Mouse (Mus musculus) thymus, adult 2 months (tissue): ENCODE data around the gene Cyp2d10. TPM values are rescaled to one million over a fixed set of nuclear protein-coding genes. Genes with fewer than 3 reads are reported as not detected.
A peak's percentile ranks its signal among the peaks of the same experiment; 100 is the strongest.

Experiments
- DNase-seq: peaks from one replicate; pipeline ENCODE4 v3.0.0; 2021
- H3K27ac ChIP-seq: fragments of 200-500 bp; 2 replicates; pipeline ENCODE4 v1.5.1; 2012; ENCODE audit warnings: low read length, control low read depth; ENCODE audit not compliant: control insufficient read depth, insufficient read depth
- H3K27me3 ChIP-seq: fragments of 200-500 bp; 2 replicates; pipeline ENCODE4 v1.6.1; 2012; ENCODE audit warnings: mild to moderate bottlenecking, low read length, moderate library complexity, mixed read lengths; ENCODE audit not compliant: control insufficient read depth, insufficient read depth
- H3K36me3 ChIP-seq: fragments of 200-500 bp; 2 replicates; pipeline ENCODE4 v1.6.1; 2012; ENCODE audit warnings: mild to moderate bottlenecking, low read length, moderate library complexity; ENCODE audit not compliant: control insufficient read depth, insufficient read depth
- H3K4me1 ChIP-seq: fragments of 200-500 bp; replicated peaks from 2 replicates; pipeline ENCODE4 v1.6.1; 2012; ENCODE audit warnings: low read length; ENCODE audit not compliant: control insufficient read depth, insufficient read depth
- H3K4me3 ChIP-seq: fragments of 200-500 bp; 2 replicates; pipeline ENCODE4 v1.5.1; 2012; ENCODE audit warnings: mild to moderate bottlenecking, low read length, control low read depth, moderate library complexity; ENCODE audit not compliant: control insufficient read depth, insufficient read depth
- CTCF ChIP-seq: fragments of 200-500 bp; IDR thresholded peaks from 2 replicates; pipeline ENCODE4 v1.5.1; 2012; ENCODE audit warnings: mild to moderate bottlenecking, control low read depth, low read length, moderate library complexity, borderline replicate concordance; ENCODE audit not compliant: control insufficient read depth, poor library complexity, insufficient read depth; ENCODE audit errors: extremely low read depth
- POLR2A ChIP-seq: fragments of 200-500 bp; IDR thresholded peaks from 2 replicates; pipeline ENCODE4 v1.6.1; 2012; ENCODE audit warnings: mild to moderate bottlenecking, low read length, control low read depth, moderate library complexity; ENCODE audit not compliant: control insufficient read depth, poor library complexity, insufficient read depth; ENCODE audit errors: extremely low read depth
- WGBS: fragments of 180-500 bp; shearing (Covaris S2); methylation state at CpG from one replicate; pipeline ENCODE4 v1.1.7; 2018; 5-methylcytosine and 5-hydroxymethylcytosine counted together
- polyA plus RNA-seq: library from polyadenylated mRNA; depleted of rRNA; stranded (reverse); fragments of >200 nt; gene quantifications from 2 replicates; pipeline ENCODE4 v1.2.3, GENCODE M21; 2012

Cyp2d10 gene
- polyA plus RNA-seq, 1 experiment, result 0.28 TPM

- Histone ChIP-seq H3K4me3 (no peak overlapping the region), H3K4me1 (peaks cover 6% of the 10 kb centered on the region; the same call in 1 of the 2 replicates), H3K27me3 (no peaks in the 10 kb centered on the region), H3K36me3 (no peaks in the 10 kb centered on the region), H3K27ac (no peak overlapping the region)
- TF ChIP-seq CTCF (no peak), POLR2A (no peak)
- DNase-seq, result no peak
- 95% methylated on average over 2 of the region's 2 CpGs for WGBS
Observed at GRCm38 (mm10) chr15:82382441-82382840, 24.6 kb downstream of the Cyp2d10 start.

- no peak for DNase-seq
- H3K27ac ChIP-seq, result no peak overlapping the region
Observed at GRCm38 (mm10) chr15:82380714-82381062, 26.3 kb downstream of the Cyp2d10 start.

DNA sequence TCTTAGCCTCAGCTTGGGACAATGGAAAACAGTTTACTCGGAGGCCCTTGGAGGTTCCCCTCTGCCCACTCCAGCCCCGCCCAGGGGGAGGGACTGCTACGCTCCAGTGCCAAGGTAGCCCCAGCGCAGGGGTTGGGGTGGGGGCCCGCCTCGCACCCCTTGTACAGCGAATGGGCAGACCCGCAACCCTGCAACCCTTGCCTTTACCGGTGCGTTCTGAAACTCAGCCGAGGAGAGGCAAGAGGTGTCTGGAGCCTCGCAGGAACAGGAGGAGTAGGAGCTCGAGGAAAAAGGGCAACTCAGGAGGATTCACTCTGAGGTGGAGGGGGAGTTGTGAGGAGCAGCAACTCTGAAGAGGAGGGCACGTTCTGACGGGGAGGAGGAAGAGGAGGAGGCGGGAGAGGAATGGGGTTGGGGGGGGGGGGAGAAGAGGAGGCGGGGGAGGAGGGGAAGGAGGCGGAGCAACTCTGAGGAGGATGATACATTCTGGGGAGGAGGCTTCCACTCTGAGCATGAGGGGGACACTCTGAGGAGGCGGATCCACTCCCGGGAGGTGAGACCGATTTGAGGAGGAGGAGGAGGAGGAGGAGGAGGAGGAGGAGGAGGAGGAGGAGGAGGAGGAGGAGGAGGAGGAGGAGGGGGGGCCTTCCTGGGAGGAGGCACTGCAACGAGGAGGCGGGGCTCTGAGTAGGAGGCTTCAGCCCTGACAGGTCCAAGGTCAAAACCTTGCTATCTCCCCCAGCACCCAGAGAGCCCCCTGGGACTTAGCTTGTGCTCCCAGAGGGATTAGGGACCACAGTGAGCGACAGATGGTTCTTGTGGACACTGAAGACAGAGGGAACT, 26.9 kb downstream of the Cyp2d10 start, which contains the start of gene Cyp2d22:
TSS of gene Cyp2d22 (minus strand) at position 390 of the 843 bp plus-strand sequence.
- 10% methylated on average over 18 of the region's 24 CpGs for WGBS
- H3K4me1 ChIP-seq, result peaks cover 6% of the 10 kb centered on the region; the same call in 1 of the 2 replicates
- H3K4me3 ChIP-seq, result peak within 1 kb of the TSS; percentile 51
- no peak for TF ChIP-seq CTCF
- no peak for TF ChIP-seq POLR2A
- peak; percentile 39 for DNase-seq
- peak within 1 kb of the TSS; percentile 3; the same call in 1 of the 2 replicates for H3K27ac ChIP-seq
- no peaks in the 10 kb centered on the region for H3K27me3 ChIP-seq
- H3K36me3 ChIP-seq, result no peaks in the 10 kb centered on the region

More at GRCm38 (mm10) chr15:82380714-82381062, 26.3 kb downstream of the Cyp2d10 start:
- Histone ChIP-seq H3K36me3 (no peaks in the 10 kb centered on the region), H3K4me3 (0 out of 2 replicates have a peak overlapping the region, but pooled peaks have one; percentile 1), H3K27me3 (no peaks in the 10 kb centered on the region), H3K4me1 (peaks cover 6% of the 10 kb centered on the region; the same call in 1 of the 2 replicates)
- TF ChIP-seq POLR2A, result no peak
- no peak for TF ChIP-seq CTCF
- 60% methylated on average over 7 of the region's 7 CpGs for WGBS

DNA sequence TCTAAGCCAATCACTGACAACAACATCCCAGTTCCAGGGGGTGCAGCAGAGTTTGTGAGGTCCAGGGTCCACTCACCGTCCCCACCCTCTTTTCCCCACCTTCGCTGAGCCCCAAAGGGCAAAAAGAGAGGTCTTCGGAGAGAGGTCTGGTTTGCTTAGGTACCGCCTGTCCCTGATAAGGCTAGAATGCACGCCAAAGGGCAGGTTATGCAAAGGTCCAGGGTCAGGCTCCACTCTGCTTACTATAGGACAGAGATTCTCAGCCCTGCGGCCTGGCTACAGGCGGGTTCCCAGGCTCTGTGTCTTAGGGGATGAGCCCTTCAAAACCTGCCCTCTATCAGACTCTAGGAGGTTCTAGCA, 27.5 kb downstream of the Cyp2d10 start:
- no peaks in the 10 kb centered on the region for H3K27me3 ChIP-seq
- WGBS, result 64% methylated on average over 7 of the region's 7 CpGs
- TF ChIP-seq POLR2A, result no peak
- no peak for TF ChIP-seq CTCF
- no peak for DNase-seq
- H3K4me3 ChIP-seq, result peak overlapping the region; percentile 51; the same call in 1 of the 2 replicates
- H3K36me3 ChIP-seq, result no peaks in the 10 kb centered on the region
- peaks cover 6% of the 10 kb centered on the region; the same call in 1 of the 2 replicates for H3K4me1 ChIP-seq
- H3K27ac ChIP-seq, result no peak overlapping the region

DNA sequence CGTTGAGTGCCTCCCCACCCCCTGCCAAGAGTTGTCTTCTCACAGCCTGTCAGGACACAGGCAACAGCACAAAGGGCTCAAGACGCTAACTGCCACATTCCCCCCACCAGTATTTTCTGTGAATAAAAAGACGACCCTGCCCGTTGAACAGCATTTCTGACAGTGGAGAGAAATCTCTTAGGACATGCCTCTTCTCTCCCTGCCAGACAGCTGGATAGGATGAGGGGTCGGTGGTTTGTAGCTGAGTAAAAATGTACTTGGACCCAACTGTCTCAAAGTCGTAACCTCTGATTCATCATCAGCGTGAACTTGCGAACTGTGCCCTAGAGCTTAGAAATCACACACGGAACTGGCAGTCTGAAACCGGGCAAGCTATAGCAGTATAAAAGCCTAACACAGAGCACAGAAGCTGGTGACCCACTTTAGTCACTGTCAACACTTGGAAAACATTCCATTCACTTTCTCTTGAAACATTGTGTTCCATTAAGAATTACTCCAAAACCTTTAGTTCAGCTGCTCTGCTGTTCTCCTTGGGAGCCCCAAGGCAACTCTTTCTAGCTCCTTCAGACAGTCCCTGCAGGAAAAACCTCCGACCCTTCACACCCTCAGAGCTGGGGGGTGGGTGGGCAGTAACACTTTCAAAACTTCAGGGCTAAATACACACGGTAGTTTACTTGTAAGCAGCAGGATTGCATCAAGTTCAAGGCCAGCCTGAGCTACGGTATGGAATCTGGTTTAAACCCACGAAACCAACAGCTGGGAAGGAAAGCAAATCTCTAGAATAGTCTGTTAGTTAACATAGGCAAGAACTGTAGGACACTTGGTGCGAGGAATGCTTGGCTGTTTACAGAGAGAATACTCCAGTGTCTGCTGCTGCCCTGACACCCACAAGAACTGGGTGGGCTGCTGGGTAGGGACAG, 28.5 kb downstream of the Cyp2d10 start:
- DNase-seq, result no peak
- 85% methylated on average over 15 of the region's 15 CpGs for WGBS

DNA sequence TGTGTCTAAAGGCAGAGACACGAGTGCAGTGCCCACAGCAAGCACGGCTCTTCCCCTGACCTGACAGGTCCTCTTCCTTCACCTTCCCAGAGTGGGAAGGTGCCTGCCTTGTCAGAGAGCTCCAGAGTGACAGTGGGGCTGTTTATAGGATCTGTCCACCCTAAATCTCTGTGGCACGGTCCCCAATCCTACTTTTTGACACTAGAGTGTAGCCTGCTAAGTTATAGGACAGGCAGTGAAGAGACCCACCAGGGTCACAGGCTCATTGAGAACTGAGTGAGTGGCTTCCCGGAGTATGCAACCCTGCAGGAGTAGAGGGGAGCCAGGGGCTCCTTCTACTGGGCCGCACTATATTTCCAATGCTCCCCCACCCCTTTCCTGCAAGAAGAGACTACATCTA, 29.3 kb downstream of the Cyp2d10 start:
- Histone ChIP-seq H3K27ac (no peak overlapping the region), H3K4me3 (no peak overlapping the region), H3K27me3 (no peaks in the 10 kb centered on the region), H3K4me1 (peaks cover 6% of the 10 kb centered on the region; the same call in 1 of the 2 replicates), H3K36me3 (no peaks in the 10 kb centered on the region)
- DNase-seq, result no peak
- WGBS, result 86% methylated on average over 5 of the region's 5 CpGs
- TF ChIP-seq CTCF (no peak), POLR2A (no peak)

More for the DNA sequence above, 28.5 kb downstream of the Cyp2d10 start:
- TF ChIP-seq CTCF (no peak), POLR2A (no peak)
- H3K27me3 ChIP-seq, result no peaks in the 10 kb centered on the region
- no peak overlapping the region for H3K4me3 ChIP-seq
- no peaks in the 10 kb centered on the region for H3K36me3 ChIP-seq
- H3K4me1 ChIP-seq, result peaks cover 6% of the 10 kb centered on the region; the same call in 1 of the 2 replicates
- H3K27ac ChIP-seq, result no peak overlapping the region
